Mouse (Mus musculus) embryo, embryonic 9.5 days (tissue): ENCODE results near the gene Tcstv3.
A peak's percentile ranks its signal among the peaks of the same experiment; 100 is the strongest.
"Not testable (repeated sequence)": the region's sequence is repeated elsewhere in the genome, so short reads cannot be mapped to it uniquely, and the experiment has no call there.

Experiments
- DNase-seq: peaks from one replicate; pipeline ENCODE4 v3.0.0-alpha.2; 2017; ENCODE audit errors: extremely low spot score

The Tcstv3 gene

GRCm38 (mm10) chr13:120316578-120316977, at the start of gene Tcstv3:
Gene Tcstv3 (plus strand): TSS chr13:120316878.
- not testable (repeated sequence) for DNase-seq

- not testable (repeated sequence) for DNase-seq
Measured at GRCm38 (mm10) chr13:120277837-120278236, 38.8 kb upstream of the Tcstv3 start.

GRCm38 (mm10) chr13:120278784-120279183, 37.9 kb upstream of the Tcstv3 start:
- no peak for DNase-seq

GRCm38 (mm10) chr13:120299324-120299894, 17.3 kb upstream of the Tcstv3 start:
- no peak for DNase-seq

GRCm38 (mm10) chr13:120299991-120300442, 16.7 kb upstream of the Tcstv3 start, which contains the start of gene BC147527:
Gene BC147527 (plus strand): TSS chr13:120300392.
- DNase-seq = no peak

- no peak for DNase-seq
Measured at GRCm38 (mm10) chr13:120300853-120301252, 15.8 kb upstream of the Tcstv3 start.

GRCm38 (mm10) chr13:120310749-120311148, 5.9 kb upstream of the Tcstv3 start:
- no peak for DNase-seq

GRCm38 (mm10) chr13:120313584-120313983, 3.1 kb upstream of the Tcstv3 start:
- peak; percentile 25 for DNase-seq

- DNase-seq = no peak
Measured at GRCm38 (mm10) chr13:120320183-120320582, 3.5 kb downstream of the Tcstv3 start.

GRCm38 (mm10) chr13:120320721-120321120, 4.0 kb downstream of the Tcstv3 start:
- DNase-seq = no peak
